Mouse (Mus musculus): ENCODE measurements around the gene Nppa.
A peak's percentile ranks its signal among the peaks of the same experiment; 100 is the strongest.
"Not testable (repeated sequence)": the region's sequence is repeated elsewhere in the genome, so short reads cannot be mapped to it uniquely, and the experiment has no call there.

Gene Nppa

GRCm38 (mm10) chr4:148011332-148011731 lies 10.8 kb downstream of the Nppa start:
- no peak for DNase-seq (ENCODE audit: low read depth, low spot score)

GRCm38 (mm10) chr4:148012216-148012615 lies 11.7 kb downstream of the Nppa start:
- no peak for DNase-seq (ENCODE audit: low read depth, low spot score)

GRCm38 (mm10) chr4:148015418-148015817 lies 14.9 kb downstream of the Nppa start:
- DNase-seq (ENCODE audit: low read depth, low spot score) = no peak

GRCm38 (mm10) chr4:148016981-148017380 lies 16.5 kb downstream of the Nppa start:
- no peak for DNase-seq (ENCODE audit: low read depth, low spot score)

GRCm38 (mm10) chr4:148018410-148018809 lies 17.9 kb downstream of the Nppa start:
- DNase-seq (ENCODE audit: low read depth, low spot score) = no peak

- DNase-seq (ENCODE audit: low read depth, low spot score) = no peak
These were observed 23.5 kb downstream of the Nppa start for GRCm38 (mm10) chr4:148024003-148024402.

GRCm38 (mm10) chr4:148029297-148029696 lies 28.8 kb downstream of the Nppa start:
- DNase-seq (ENCODE audit: low read depth, low spot score) = no peak

- DNase-seq (ENCODE audit: low read depth, low spot score) = no peak
These were observed 30.0 kb downstream of the Nppa start for GRCm38 (mm10) chr4:148030506-148030905.

GRCm38 (mm10) chr4:148033858-148034410 lies 33.4 kb downstream of the Nppa start:
- no peak for DNase-seq (ENCODE audit: low read depth, low spot score)

- DNase-seq (ENCODE audit: low read depth, low spot score) = no peak
These were observed 34.9 kb downstream of the Nppa start for GRCm38 (mm10) chr4:148035440-148035839.

GRCm38 (mm10) chr4:148038079-148038599 lies 37.6 kb downstream of the Nppa start:
- no peak for DNase-seq (ENCODE audit: low read depth, low spot score)

GRCm38 (mm10) chr4:148038600-148039253 lies 38.2 kb downstream of the Nppa start, which contains the start of the genes Clcn6 and Mthfr:
Gene Clcn6 (minus strand): TSS chr4:148038821.
Gene Mthfr (plus strand): TSS chr4:148039077.
- DNase-seq (ENCODE audit: low read depth, low spot score) = peak; percentile 98

- peak; percentile 65 for DNase-seq (ENCODE audit: low read depth, low spot score)
These were observed 38.9 kb downstream of the Nppa start for GRCm38 (mm10) chr4:148039254-148040028.

- DNase-seq (ENCODE audit: low read depth, low spot score) = no peak
These were observed 39.7 kb downstream of the Nppa start for GRCm38 (mm10) chr4:148040029-148040830.

GRCm38 (mm10) chr4:148040933-148041610 lies 40.5 kb downstream of the Nppa start:
- DNase-seq (ENCODE audit: low read depth, low spot score) = peak; percentile 71

GRCm38 (mm10) chr4:148041611-148042191 lies 41.2 kb downstream of the Nppa start:
- DNase-seq (ENCODE audit: low read depth, low spot score) = no peak

- DNase-seq (ENCODE audit: low read depth, low spot score) = not testable (repeated sequence)
These were observed 42.8 kb downstream of the Nppa start for GRCm38 (mm10) chr4:148043327-148043726.

GRCm38 (mm10) chr4:148044113-148044512 lies 43.6 kb downstream of the Nppa start:
- DNase-seq (ENCODE audit: low read depth, low spot score) = no peak

- DNase-seq (ENCODE audit: low read depth, low spot score) = peak; percentile 48
These were observed 46.0 kb downstream of the Nppa start for GRCm38 (mm10) chr4:148046450-148047031.

GRCm38 (mm10) chr4:148050396-148050914 lies 49.9 kb downstream of the Nppa start:
- not testable (repeated sequence) for DNase-seq (ENCODE audit: low read depth, low spot score)

Measured in c-Kit-negative CD71-positive TER-119-positive erythroid progenitor cells, embryonic 14.5 days (primary cell).